Mouse (Mus musculus): ENCODE measurements around the gene Mia. TPM values are rescaled to one million over a fixed set of nuclear protein-coding genes. Genes with fewer than 3 reads are reported as not detected.

The Mia gene
- polyA plus RNA-seq, 1 experiment from 2014 or later: 4.9 TPM

DNA sequence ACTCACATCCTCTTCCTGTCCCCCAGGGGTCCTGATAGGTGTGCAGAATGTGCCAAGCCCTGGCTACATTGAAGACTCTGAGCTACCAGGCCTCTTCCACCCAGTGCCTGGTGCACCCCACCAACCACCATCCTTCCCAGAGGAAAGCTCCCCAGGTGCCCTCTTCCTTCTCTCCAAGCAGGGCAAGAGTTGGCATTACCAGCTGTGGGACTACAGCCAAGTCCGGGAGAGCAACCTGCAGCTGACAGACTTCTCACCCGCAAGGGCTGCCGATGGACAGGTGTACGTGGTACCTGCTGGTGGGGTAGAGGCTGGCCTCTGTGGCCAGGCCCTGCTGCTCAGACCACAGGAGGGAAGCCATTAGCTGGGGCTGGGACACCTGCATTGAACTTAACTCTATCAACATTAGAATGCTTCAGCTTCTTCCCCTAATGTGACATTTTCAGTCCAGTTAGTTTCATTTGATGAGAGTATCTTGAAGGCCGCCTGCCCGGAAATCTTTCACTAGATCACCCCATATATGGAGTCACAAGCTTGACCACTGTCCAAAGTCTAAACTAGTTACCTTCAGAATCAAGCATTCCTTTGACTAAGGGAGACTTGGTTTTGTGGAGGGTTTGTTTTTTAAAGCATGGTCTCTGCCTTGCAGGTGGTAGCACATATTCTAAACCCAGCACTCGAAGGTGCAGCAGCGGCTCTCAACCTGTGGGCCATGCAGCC, 22.9 kb upstream of the Mia start:
- WGBS: 89% methylated on average over 8 of the region's 8 CpGs
- peaks cover 30% of the 10 kb centered on the region for H3K36me3 ChIP-seq
- no peak for ATAC-seq (replicated peaks; ENCODE audit: insufficient number of reproducible peaks, insufficient read depth, low FRiP score, low read depth)
- no peak overlapping the region for H3K27ac ChIP-seq
- H3K27me3 ChIP-seq: no peaks in the 10 kb centered on the region
- no peak overlapping the region for H3K9ac ChIP-seq
- H3K4me1 ChIP-seq (replicated peaks): no peaks in the 10 kb centered on the region
- no peak overlapping the region for H3K4me3 ChIP-seq
- no peak overlapping the region for H3K4me2 ChIP-seq
- no peaks in the 10 kb centered on the region for H3K9me3 ChIP-seq (replicated peaks)

DNA sequence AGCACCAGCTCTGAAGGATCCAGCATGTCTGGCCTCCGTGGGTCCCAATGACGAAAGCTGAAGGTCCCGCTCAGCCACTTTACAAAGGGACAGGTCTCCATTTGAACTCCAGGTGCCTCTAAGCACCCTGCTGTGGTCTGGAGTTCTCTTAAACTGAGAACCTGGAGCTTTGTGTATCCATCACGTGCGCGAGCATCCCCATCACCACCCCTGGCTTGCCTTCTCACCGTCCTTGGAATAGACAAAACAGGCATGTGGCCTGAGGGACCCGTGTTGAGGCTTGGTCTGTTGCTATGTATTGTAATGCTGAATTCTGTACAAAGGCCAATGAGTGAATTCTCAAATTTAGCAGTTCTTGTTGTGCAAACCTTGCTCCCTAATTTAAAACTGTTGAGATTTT, 17.8 kb upstream of the Mia start:
- ATAC-seq (replicated peaks; ENCODE audit: insufficient number of reproducible peaks, insufficient read depth, low FRiP score, low read depth): no peak
- Histone ChIP-seq H3K9ac (no peak overlapping the region), H3K4me3 (no peak overlapping the region), H3K27ac (no peak overlapping the region), H3K36me3 (peaks cover 22% of the 10 kb centered on the region), H3K4me1 (replicated peaks) (peaks cover 20% of the 10 kb centered on the region), H3K4me2 (no peak overlapping the region), H3K9me3 (replicated peaks) (no peaks in the 10 kb centered on the region), H3K27me3 (no peaks in the 10 kb centered on the region)
- 89% methylated on average over 8 of the region's 8 CpGs for WGBS

DNA sequence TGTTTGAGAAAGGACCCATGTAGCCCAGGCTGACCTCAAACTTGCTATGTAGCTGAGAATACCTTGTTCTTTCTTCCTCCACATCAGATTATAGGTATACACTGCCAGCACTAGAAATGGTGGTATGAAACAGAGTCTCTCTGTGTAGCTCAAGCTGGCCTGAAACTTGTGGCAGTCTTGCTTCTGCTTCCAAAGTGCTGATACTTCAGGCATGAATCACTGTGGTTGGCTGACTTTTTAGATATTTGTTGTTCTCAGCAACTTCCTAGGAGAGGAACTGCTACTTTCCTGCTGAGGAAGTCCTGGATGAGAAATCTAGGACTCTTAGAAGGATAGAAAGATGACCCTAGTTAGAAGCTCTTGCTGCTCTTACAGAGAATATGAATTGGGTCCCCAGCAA, 17.4 kb upstream of the Mia start:
- H3K9me3 ChIP-seq (replicated peaks): no peaks in the 10 kb centered on the region
- no peak overlapping the region for H3K4me3 ChIP-seq
- peaks cover 25% of the 10 kb centered on the region for H3K4me1 ChIP-seq (replicated peaks)
- H3K27ac ChIP-seq: no peak overlapping the region
- H3K36me3 ChIP-seq: peaks cover 22% of the 10 kb centered on the region
- ATAC-seq (replicated peaks; ENCODE audit: insufficient number of reproducible peaks, insufficient read depth, low FRiP score, low read depth): no peak
- H3K9ac ChIP-seq: no peak overlapping the region
- no peaks in the 10 kb centered on the region for H3K27me3 ChIP-seq
- no peak overlapping the region for H3K4me2 ChIP-seq

DNA sequence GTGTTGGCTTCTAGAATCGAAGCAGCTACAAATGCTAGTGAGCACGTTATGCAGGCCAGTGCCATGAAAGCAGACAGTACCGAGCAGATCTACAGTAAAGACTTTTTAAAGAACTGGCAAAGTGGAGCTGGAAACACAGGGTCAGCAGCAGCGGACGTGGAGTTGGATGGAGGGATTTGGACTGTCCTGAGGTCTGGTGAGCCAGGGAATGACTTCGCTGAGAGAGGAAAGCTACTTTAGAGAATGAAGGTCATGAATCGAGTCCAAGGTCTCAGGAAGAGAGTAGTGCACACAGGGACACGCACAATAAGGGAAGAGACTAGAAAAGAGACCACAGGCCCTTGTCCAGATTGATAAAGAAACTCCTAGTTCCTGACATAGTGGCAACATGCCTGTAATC, 16.7 kb upstream of the Mia start:
- peaks cover 24% of the 10 kb centered on the region for H3K36me3 ChIP-seq
- no peak overlapping the region for H3K4me2 ChIP-seq
- H3K27ac ChIP-seq: no peak overlapping the region
- 93% methylated on average over 8 of the region's 8 CpGs for WGBS
- ATAC-seq (replicated peaks; ENCODE audit: insufficient number of reproducible peaks, insufficient read depth, low FRiP score, low read depth): no peak
- H3K9ac ChIP-seq: no peak overlapping the region
- H3K4me1 ChIP-seq (replicated peaks): peaks cover 26% of the 10 kb centered on the region
- H3K9me3 ChIP-seq (replicated peaks): no peaks in the 10 kb centered on the region
- H3K27me3 ChIP-seq: no peaks in the 10 kb centered on the region
- no peak overlapping the region for H3K4me3 ChIP-seq

DNA sequence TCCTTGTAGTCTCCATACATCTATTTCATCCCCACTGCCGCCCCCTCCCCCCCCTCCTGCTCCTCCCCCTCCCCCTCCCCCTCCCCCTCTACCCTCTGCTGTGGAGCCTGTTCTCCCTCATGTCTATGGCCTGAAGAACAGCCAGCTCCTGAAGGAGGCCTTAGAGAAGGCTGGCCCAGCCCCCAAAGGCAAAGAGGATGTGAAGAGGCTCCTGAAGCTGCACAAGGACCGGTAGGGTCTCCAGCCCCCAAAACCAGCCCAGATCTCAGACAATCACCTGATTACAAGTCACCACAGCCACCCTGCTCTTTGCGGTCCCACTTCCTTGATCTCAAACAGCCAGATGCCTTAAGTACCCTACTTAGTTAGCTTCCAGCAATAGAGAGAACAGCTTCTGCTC, 16.2 kb upstream of the Mia start:
- no peak overlapping the region for H3K4me2 ChIP-seq
- H3K4me3 ChIP-seq: no peak overlapping the region
- H3K27me3 ChIP-seq: no peaks in the 10 kb centered on the region
- no peak overlapping the region for H3K27ac ChIP-seq
- no peak overlapping the region for H3K9ac ChIP-seq
- no peak for ATAC-seq (replicated peaks; ENCODE audit: insufficient number of reproducible peaks, insufficient read depth, low FRiP score, low read depth)
- WGBS: 87% methylated on average over 2 of the region's 3 CpGs
- H3K36me3 ChIP-seq: peaks cover 24% of the 10 kb centered on the region
- H3K9me3 ChIP-seq (replicated peaks): no peaks in the 10 kb centered on the region
- peaks cover 26% of the 10 kb centered on the region for H3K4me1 ChIP-seq (replicated peaks)

DNA sequence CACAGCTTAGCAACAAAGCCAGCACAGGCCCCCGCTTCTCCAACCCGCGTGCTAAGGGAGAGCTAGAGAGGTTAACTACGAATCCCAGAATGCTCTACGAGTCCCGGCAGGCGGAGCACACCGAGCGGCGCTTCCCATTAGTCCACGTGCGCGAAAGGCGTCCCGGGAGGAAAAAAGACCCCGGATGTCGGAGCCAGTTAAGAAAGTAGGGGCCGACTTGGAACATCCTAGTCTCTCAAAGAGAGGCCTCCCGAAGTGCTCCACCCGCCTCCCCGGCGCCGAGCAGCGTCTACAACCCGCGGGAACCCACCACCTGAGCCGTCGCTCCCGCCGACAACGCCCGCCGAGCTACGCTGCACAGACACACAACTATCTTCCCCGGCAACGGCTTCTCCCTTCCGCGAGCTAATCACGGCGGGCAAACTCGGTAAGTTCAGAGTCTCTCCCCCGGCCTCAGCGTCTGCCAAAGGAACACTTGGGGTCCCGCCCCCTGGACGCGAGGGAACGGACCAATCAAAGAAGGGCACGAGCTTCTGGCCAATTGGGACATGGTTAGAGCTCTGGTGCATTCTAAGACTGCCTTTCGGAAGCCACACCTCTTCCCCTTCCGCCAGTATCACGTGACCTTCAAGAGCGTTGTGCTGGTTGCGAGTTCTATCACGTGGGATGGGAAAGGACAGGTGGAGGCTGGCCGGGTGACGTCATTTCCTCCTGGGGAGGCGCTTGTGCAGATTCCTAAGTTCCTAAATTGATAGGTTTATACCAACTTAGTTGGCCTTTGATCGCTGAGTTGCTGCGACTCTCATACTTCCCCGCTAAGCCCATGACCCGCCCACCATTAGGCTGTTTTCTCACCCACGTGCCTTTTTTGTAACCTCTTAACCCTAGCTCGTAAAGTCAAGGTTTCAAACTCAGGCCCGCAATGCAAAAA, 15.0 kb upstream of the Mia start, which contains the start of the genes BC024978 and Snrpa:
Gene BC024978 (plus strand): TSS at position 101 of the 931 bp plus-strand sequence.
Gene Snrpa (minus strand): TSS at position 591 of the 931 bp plus-strand sequence.
- Histone ChIP-seq H3K9me3 (replicated peaks) (no peaks in the 10 kb centered on the region), H3K9ac (peak within 1 kb of the TSS; percentile 90), H3K4me1 (replicated peaks) (peaks cover 26% of the 10 kb centered on the region), H3K27me3 (no peaks in the 10 kb centered on the region), H3K4me2 (peak within 1 kb of the TSS; percentile 82), H3K4me3 (peak within 1 kb of the TSS; percentile 81), H3K27ac (peak within 1 kb of the TSS; percentile 99), H3K36me3 (peaks cover 33% of the 10 kb centered on the region)
- peak; percentile 99 for ATAC-seq (replicated peaks; ENCODE audit: insufficient number of reproducible peaks, insufficient read depth, low FRiP score, low read depth)
- WGBS: under 1% methylated on average over 64 of the region's 64 CpGs

DNA sequence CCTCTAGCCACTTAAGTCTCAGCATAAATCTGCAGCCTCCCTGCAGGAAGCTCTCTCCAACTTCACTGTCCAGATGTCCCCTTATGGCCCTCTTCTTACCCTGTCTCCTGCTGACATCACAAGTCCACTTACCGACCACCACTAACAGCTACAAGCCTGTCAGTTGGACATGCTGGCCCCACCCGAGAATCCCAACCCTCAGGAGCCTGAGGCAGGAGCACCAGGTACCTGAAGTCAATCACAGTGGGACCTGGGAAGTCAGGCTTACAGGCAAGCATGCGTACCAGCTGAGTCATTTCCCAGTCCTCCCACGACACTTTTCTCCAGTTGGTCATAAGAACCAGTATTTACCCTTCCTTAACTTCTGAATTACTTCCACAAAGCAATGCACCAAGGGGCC, 12.8 kb upstream of the Mia start:
- H3K27ac ChIP-seq: no peak overlapping the region
- no peaks in the 10 kb centered on the region for H3K9me3 ChIP-seq (replicated peaks)
- no peaks in the 10 kb centered on the region for H3K27me3 ChIP-seq
- H3K9ac ChIP-seq: 0 out of 2 replicates have a peak overlapping the region, but pooled peaks have one; percentile 13
- H3K36me3 ChIP-seq: peaks cover 53% of the 10 kb centered on the region
- ATAC-seq (replicated peaks; ENCODE audit: insufficient number of reproducible peaks, insufficient read depth, low FRiP score, low read depth): no peak
- no peak overlapping the region for H3K4me2 ChIP-seq
- WGBS: 78% methylated on average over 4 of the region's 4 CpGs
- H3K4me1 ChIP-seq (replicated peaks): peaks cover 26% of the 10 kb centered on the region
- no peak overlapping the region for H3K4me3 ChIP-seq

DNA sequence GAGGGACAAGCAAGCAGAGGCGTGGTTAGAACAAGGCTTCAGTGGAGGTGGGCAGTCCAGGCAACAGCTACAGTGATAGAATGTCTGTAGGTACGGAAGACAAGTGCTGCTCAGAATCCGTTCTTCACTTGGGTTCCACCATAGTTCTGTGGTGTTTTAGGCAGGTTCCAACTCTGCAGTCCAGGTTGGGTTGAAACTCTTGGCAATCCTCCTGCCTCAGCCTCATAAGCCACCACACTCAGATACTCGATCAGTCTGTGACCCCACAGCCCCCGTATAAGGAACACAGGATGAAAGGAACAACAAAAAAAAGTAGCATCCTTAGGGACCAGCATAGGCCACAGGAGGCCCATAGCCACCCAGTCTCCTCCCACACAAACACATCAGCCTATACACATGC, 11.5 kb upstream of the Mia start:
- Histone ChIP-seq H3K4me3 (no peak overlapping the region), H3K4me2 (no peak overlapping the region), H3K9ac (no peak overlapping the region), H3K27ac (no peak overlapping the region), H3K4me1 (replicated peaks) (peaks cover 26% of the 10 kb centered on the region), H3K36me3 (peaks cover 66% of the 10 kb centered on the region), H3K9me3 (replicated peaks) (no peaks in the 10 kb centered on the region), H3K27me3 (no peaks in the 10 kb centered on the region)
- WGBS: 89% methylated on average over 5 of the region's 5 CpGs
- ATAC-seq (replicated peaks; ENCODE audit: insufficient number of reproducible peaks, insufficient read depth, low FRiP score, low read depth): no peak

DNA sequence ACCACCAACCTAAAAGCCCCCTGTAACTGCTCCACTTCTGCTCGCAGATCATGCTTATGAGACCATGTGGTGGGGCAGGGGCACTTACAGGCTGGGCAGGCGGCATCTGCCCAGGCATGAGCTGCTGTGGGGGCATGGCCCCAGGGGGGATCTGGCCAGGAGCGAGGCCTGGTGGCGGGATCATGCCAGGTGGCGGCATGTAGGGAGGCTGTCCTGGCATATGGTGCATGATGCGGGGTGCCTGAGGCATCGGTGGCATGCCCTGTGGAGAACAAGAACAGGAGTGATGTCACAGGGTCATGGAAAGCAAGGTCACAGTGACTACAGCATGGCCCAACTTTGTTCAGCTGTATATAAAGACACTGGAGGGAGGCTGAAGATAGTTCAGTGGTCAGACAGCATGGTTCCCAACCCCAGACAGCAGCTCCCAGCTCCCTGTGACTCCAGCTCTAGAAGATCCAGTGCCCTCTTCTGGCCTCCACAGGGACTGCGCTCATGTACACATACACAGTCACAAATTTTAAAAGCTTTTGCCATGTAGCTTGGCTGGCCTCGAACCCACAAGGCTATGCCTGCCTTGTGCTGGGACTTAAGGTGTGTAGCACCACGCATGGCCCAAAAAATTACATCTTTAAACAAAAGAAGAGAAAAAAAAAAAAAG, 8.4 kb upstream of the Mia start:
- Histone ChIP-seq H3K27me3 (no peaks in the 10 kb centered on the region), H3K27ac (no peak overlapping the region), H3K4me2 (no peak overlapping the region), H3K9me3 (replicated peaks) (no peaks in the 10 kb centered on the region), H3K9ac (no peak overlapping the region), H3K4me3 (no peak overlapping the region), H3K36me3 (peaks cover 94% of the 10 kb centered on the region), H3K4me1 (replicated peaks) (peaks cover 10% of the 10 kb centered on the region)
- ATAC-seq (replicated peaks; ENCODE audit: insufficient number of reproducible peaks, insufficient read depth, low FRiP score, low read depth): no peak
- WGBS: 95% methylated on average over 10 of the region's 10 CpGs

DNA sequence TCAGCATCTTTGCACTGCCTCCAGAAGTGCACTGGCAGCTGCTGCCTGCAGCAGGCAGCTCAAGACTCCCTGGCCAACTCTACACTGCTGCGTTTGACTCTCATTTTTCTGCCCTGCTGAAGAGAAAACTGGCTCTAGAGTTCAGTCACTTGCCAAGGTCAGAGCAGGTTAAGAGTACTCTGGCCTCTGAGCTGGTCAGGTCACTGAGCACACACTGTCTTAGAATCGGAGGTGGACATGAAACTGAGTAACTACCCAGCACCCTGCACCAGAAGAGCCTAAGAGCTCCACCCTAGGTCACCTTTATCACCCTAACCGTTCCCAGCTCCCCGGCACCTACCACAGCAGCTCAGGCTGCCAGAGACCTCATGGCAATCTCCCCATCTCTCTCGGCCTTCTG, 5.0 kb upstream of the Mia start:
- Histone ChIP-seq H3K4me3 (no peak overlapping the region), H3K27ac (no peak overlapping the region), H3K4me1 (replicated peaks) (no peaks in the 10 kb centered on the region), H3K9me3 (replicated peaks) (no peaks in the 10 kb centered on the region), H3K27me3 (no peaks in the 10 kb centered on the region), H3K36me3 (peaks cover 68% of the 10 kb centered on the region), H3K9ac (no peak overlapping the region), H3K4me2 (no peak overlapping the region)
- 86% methylated on average over 5 of the region's 5 CpGs for WGBS
- ATAC-seq (replicated peaks; ENCODE audit: insufficient number of reproducible peaks, insufficient read depth, low FRiP score, low read depth): no peak

DNA sequence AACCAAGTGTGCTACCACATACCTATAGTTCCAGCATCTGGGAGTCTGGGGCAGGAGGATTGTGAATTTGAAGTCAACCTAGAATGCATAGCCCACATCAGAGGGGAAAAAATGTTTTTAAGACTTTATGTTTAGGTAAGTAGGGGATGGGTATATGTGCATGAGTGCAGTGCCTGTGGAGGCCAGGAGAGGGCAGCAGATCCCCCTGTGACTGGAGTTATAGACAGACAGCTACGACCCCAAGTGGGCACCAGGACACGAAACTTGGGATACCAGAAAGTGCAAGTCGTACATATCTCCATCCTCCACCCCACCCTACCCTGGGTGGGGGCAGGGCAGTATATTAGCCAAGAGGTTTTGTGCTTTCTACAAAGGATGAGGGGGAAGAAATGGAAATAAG, 4.0 kb upstream of the Mia start:
- Histone ChIP-seq H3K27me3 (no peaks in the 10 kb centered on the region), H3K36me3 (peaks cover 58% of the 10 kb centered on the region), H3K4me2 (no peak overlapping the region), H3K9me3 (replicated peaks) (no peaks in the 10 kb centered on the region), H3K4me3 (no peak overlapping the region), H3K27ac (no peak overlapping the region), H3K9ac (no peak overlapping the region), H3K4me1 (replicated peaks) (peaks cover 3% of the 10 kb centered on the region; the same call in 1 of the 2 replicates)
- ATAC-seq (replicated peaks; ENCODE audit: insufficient number of reproducible peaks, insufficient read depth, low FRiP score, low read depth): no peak; the same call in 1 of the 2 replicates
- WGBS: 71% methylated on average over 3 of the region's 3 CpGs
